Mouse (Mus musculus) gonadal fat pad, adult 2 months (tissue): ENCODE measurements around the gene Haus6. TPM values are rescaled to one million over a fixed set of nuclear protein-coding genes. Genes with fewer than 3 reads are reported as not detected.
"Not testable (repeated sequence)": the region's sequence is repeated elsewhere in the genome, so short reads cannot be mapped to it uniquely, and the experiment has no call there.

ENCODE experiments used
- DNase-seq: peaks from one replicate; pipeline ENCODE4 v3.0.0-alpha.2; 2012; ENCODE audit warnings: low read depth
- polyA plus RNA-seq: library from polyadenylated mRNA; depleted of rRNA; stranded (reverse); fragments of >200 nt; gene quantifications from 2 replicates; pipeline ENCODE4 v1.2.3, GENCODE M21; 2012; rRNA removed

Gene Haus6
- polyA plus RNA-seq = 3.8 and 5.7 TPM in 2 replicates

DNA sequence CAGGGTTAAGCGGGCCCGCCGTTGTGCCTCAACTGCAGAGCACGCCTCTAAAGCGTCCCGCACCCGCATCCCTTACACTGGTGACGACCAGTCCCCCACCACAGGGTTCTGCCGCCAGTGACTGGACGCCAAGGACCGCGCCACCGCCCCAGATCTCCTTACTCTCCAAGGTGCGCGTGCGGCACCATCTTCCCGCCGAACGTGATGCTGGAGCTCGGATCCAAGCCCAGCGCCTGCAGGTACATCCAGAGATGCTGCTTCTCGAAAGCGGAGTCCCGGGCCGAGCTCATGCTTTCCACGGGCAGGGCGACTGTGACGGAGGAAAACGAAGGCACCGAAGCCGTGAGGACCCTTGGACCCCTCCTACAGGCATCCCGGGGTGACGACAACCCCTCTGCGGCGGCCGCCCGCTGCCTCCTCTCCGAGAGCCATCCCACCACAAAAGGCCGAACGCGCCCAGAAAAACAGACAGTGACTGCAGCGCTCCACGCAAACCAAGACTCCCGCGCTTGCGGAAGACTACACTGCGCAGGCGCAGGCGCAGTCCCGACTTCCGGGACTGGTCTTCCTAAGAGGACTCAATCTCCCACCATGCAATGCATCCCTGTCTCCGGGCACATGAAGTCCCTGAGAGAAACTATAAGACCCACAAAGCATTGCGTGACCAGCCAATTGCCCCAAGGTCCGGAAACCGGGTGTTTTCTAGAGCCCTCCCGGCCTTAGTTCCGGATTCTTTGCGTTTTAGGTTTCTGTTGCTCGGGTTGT lies at the start of gene Haus6:
Haus6 (minus strand) TSS at position 532 of the 765 bp plus-strand sequence.
- DNase-seq = peak; percentile 84

DNA sequence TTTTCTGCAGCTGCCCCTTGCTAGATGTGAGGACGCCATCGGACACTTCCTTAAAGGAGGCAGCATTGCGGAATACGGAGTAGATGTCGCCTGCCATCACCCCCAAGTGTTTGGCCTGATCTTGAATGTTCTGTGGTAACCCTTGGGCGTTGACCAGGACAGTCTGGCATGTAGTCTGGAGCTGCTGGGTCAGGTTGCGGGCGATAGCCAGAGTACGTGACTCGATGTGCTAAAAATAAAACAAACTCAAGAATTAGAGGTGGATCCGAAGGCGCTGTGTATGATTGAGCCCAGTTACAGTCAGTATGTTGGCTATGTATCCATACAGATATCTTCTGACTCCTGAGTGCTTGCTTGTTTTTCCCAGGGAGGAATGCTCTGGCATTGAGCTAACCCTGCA lies 45.3 kb upstream of the Haus6 start:
- no peak for DNase-seq

DNA sequence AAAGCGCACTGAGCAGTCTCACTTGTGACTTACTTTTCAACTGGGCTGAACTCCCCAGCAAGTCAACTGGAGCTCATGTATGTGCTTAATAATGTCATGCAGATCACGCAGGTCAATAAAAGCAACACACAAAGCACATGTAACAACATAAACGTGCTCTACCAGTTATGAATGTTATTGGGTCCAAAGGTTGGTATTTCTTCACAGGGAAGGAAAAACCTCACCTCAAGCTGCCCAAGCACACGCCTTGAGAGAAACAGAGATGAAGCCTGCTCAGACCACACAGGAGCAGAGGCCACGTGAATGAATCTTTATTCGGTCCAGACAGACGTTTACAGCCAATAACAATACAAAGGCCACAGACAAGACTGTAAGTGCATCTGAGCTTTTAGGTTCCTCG lies 44.6 kb upstream of the Haus6 start:
- not testable (repeated sequence) for DNase-seq

DNA sequence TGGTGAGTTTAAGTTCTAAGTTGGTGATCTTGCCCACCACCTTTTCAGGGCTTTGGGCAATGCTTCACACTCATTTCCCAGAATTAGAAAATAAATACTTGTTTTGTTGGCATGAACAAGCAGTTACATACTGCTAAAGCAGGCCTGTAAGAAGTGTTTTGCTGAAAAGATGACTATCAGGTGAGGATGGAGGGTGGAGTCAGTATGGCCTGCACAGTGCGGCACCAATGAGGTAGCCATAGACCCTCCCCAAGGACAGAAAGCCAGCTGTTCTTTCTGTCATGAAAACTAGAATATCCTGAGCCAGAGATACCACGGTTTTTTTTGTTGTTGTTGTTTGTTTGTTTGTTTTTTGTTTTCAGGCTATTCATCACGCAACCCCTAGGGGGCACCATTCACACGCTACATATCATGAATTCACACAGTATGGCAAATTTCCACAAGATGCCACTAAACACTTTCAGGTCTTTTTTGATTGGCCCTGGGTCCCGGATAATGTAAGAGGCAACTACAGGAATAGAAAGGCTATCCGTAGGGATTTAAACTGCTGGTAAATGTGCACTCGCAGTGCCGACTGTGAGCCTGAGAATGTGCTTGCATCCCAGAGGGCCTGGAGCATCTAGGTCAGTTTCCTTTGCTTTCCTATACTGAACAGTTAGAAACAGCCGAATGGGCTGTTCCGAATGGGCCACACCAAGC lies 40.0 kb upstream of the Haus6 start:
- DNase-seq = no peak

DNA sequence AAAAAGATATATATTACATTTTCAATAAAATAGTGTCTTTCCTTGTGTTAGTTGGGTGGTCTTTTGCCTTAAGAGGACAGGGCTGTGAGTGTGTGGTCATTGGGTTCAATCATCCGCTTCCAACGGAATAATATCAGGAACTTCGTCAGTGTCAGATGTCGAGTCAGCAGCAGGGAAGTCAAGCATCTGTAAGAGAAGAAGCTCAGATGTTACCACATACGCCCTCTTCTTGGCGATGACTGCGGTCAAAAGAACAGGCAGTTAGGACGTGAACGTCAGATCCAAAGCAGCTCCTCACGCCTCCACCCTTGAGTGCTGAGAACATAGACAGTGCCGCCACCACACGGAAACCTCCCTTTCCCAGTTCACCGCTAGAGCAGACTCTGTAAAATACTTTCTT lies 36.5 kb upstream of the Haus6 start:
- not testable (repeated sequence) for DNase-seq

DNA sequence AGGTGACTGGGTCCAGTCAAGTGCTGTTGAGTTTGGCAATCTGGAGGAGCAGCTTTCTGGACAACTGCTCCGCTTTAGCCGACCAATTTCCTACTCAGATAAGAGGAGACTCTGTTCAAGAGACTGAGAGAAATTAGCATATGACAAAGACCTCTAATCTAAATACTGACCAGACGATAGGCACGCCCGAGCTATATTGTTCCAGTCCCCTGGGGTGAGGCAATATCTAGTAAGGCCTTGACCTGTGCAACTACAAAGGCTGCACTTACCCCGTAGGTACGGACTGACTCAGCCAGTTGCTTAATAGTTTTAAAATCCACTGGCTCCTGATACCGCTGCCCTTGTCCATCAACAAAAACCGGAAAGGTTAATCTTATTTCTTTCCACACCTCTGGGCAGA lies 25.7 kb upstream of the Haus6 start:
- not testable (repeated sequence) for DNase-seq

DNA sequence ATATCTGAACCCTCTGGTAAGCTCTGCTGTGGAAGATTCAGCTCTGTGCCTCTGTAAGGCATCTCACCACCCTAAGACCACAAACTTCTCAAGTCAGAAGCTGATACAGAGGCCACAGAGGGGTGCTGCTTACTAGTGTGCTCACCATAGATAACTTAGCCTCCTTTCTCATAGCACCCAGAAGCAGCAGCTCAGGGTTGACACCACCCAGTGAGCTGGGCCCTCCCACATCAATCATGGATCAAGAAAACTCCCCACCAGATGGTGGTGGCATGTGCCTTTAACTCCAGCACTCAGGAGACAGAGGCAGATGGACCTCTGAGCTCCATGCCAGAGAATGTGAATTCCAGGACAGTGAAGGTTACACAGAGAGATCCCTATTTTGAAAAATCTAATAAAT lies 23.0 kb upstream of the Haus6 start:
- not testable (repeated sequence) for DNase-seq

DNA sequence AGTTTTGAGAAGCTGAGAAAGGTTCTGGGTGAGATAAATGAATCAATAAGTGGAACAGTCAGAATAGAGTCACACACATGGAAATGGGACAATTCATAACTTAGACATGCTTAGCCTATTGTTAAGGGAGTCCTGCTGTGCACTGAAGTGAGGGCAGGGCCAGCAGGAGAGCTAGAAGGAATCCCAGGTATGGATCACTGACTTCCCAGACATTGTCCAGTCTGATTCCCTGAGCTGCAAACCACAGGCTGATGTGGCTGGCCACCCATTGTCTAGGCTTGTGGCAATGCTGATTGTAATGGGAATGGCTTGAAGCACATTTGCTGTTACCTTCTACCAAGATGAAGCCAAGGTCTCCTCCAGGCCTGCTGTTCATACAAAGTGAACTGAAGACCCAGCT lies 22.5 kb upstream of the Haus6 start:
- DNase-seq = not testable (repeated sequence)

DNA sequence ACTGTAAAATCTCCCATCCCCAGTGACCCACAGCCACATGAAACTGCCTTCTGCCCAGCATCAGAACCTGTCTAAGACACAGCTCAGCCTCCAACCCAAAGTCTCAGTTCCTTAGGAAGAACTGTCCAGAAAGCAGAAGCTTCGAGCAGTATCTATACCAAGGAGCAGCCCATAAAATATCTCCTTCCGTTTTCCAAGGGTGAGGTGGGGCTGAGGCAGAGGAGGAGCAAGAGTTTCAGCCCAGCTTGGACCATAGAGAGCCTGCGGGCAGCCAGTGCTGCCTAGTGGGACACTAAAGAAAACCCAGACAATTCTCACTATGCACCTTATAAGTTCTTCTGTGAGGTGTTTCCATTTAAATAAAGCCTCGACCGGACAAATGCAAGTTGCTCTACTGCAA lies 20.7 kb upstream of the Haus6 start:
- not testable (repeated sequence) for DNase-seq

DNA sequence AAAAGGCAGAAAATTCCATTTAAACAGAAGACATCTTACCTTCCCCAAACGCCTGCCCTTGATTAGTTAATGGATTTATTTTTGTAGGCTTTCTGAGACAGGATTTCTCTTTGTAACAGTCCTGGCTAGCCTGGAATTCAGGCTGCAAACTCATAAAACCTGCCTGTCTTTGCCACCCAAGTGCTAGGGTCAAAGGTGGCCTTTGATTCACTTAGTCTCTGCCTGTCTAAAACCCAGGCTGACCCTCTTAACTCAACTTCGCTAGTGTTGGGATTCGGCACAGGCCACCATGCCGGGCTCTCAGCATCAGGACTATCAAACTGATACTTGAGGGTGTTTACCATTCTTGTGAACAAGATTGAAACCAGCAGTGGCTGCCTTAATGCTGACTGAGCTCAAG lies 20.0 kb upstream of the Haus6 start:
- DNase-seq = no peak

DNA sequence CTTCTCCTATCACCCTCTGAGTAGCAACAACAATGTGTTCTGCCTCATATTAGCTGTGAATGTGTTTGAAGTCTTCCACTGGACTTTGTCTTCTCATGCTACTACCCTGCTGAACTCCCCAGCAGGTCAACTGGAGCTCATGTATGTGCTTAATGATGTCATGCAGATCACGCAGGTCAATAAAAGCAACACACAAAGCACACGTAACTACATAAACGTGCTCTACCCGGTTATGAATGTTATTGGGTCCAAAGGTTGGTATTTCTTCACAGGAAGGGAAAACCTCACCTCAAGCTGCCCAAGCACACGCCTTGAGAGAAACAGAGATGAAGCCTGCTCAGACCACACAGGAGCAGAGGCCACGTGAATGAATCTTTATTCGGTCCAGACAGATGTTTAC lies 14.6 kb upstream of the Haus6 start:
- DNase-seq = not testable (repeated sequence)

DNA sequence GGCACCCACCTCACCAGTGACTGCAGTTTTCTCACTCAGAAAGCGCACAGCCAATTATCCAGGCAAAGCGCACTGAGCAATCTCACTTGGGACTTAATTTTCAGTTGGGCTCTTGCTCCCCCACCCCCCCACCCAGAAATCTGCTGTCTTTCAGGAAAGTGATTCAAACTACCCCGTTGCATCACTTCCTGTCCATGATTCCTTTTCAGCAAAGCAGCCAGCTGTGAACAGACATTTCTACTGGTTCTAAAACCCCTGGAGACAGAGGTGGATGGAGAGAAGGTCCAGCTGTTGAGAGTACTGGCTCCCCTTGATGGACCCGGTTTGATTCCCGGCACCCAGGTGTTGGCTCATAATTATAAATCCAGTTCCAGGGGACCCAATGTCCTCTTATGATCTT lies 13.6 kb upstream of the Haus6 start:
- no peak for DNase-seq

DNA sequence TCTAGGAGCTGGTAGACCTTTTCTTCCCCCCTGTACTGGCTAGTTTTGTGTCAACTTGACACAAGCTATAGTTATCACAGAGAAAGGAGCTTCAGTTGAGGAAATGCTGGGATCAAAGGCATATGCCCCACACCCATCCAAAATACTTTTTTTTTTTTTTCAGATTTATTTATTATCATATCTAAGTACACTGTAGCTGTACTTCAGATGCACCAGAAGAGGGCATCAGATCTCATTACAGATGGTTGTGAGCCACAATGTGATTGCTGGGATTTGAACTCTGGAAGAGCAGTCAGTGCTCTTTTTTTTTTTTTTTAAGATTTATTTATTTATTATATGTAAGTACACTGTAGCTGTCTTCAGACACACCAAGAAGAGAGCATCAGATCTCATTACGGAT lies 10.7 kb upstream of the Haus6 start:
- not testable (repeated sequence) for DNase-seq

DNA sequence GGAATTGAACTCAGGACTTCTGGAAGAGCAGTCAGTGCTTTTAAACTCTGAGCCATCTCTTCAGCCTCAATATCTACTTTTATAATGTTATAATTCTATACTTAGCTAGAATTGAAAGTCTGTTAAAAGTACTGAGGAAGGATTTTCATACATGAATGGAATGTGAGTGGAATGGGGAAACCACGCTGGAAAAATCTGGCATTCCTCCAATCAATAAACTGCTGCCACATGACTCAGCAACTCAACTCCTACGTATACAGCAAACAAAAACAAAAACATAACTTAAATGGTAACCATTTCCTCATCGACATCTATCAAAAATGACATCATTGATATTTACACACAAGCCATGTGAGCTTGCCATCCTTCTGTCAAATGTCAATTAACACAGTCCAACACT lies 10.3 kb upstream of the Haus6 start:
- no peak for DNase-seq

DNA sequence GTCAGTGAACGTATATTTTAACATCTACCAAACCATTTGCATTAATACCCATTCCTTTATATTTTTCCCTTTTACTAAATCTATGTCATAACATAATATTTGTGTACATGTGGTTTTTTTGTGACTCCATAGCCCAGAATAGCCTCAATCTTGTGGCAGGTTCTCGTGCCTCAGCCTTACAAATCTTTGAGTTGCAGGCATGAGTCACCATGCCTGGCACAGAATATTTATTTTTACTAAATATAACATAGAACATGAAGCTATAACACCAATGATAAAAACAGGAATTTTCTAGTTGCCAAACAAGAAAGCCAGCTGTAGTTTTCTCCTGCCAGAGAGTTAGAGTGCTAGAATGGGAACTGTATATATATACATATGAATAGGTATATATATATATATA lies 8.7 kb upstream of the Haus6 start:
- DNase-seq = no peak

DNA sequence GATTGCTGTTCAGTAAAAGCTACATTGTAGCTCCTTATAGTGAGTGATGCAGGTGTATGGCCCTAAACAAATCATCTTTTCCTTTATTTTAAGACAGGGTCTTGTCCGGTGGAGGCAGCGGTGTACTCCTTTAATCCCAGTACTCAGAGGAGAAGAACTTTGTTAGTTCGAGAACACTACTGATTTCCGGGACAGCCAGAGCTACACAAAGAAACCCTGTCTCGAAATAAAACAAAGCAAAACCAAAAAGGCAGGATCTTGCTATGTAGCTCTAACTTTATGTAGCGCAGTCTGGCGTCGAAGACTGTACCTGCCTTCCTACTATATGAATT lies 400 bp upstream of the Haus6 start:
- DNase-seq = no peak

DNA sequence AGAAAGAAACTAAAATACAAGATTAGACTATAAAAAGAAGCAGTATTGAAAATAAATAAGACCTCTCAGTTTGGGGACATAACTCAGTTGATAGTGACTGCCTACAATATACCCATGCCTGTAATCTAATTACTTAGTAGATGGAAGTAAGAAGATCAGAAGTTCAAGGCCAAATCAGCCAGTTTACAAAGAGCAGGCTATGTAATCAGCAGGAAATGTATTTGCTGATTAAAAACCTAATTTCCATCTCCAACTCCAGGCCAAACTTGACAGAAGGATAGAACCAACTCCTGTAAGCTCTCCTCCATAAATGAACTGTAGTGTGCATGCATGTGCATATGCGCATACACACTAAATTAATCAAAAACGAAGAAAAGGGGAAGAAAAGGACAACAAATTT lies 20.6 kb downstream of the Haus6 start:
- no peak for DNase-seq

DNA sequence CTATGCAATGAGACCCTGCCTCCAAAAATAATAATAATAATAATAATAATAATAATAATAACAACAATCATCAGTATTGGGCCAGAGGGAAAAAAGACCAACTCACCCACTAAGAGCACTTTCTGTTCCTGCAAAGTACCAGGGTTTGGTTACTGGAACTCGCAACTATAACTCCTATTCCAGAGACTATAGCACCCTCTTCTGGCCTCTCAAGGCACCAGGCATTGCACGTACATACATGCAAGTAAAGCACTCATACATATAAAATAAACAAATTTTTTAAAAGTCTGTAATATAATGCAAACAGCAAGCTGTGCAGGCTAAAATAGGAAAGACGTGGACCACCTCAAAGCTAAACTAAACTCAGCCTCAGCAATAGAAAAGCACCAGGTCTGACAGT lies 23.6 kb downstream of the Haus6 start:
- DNase-seq = no peak

DNA sequence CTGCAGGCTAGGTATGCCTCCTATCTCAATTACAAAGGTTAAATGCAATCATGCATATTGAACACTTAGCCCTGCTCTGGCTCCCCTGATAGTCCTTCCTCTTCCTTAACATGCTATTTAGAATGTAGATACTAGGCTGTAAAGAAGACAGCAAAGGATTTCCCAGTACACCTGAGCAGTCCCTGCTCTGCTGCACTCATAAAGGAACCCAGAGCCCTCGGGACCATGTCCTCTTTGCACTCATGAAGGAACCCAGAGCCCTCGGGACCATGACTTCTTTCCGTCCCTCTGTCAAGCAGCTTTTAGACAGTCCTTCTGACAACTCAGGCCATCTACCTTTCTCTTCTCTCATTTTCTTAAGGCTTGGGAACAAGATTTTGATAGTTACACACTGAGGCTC lies 31.3 kb downstream of the Haus6 start:
- no peak for DNase-seq

DNA sequence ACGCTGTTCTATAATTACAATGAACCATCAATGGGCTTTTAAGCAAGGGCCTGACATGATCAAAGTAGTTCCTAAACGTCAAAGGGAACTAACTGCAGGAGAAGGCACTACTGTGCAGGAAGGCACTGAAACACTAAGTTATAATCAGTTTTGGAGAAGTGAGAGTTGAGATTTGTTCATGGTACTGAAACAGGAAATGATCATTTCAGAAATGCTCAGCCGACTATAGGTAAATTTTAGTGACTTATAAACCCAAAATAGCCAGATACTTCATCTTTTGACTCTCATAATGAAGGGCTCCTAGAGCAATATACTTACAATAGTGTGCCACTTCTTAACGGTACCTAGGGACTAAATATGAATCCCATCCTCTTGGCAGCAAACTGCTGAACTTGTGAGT lies 31.8 kb downstream of the Haus6 start:
- no peak for DNase-seq

DNA sequence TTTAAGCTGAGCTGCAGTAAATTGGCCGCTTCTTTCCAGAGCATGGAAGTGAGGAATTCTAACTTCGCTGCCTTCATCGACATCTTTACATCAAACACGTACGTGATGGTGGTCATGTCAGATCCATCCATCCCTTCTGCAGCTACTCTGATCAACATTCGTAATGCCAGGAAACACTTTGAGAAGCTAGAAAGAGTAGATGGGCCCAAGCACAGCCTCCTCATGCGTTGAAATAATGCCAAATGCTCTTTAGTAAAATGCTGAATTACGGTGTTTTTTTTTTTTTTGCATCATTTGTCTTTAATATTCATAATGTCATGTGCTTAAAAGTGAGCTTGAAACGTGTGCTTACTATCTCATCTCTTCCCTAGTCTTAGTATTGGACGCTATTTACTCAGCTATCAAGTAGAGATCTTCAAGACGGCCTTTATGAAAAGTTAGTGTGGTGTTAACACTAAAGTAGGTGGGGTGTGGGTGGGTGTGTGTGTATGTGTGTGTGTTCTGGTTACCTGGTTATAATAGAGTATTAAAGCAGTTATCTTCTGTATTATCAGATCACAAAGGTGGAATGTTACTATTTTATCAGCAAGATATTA lies 35.1 kb downstream of the Haus6 start:
- DNase-seq = no peak

DNA sequence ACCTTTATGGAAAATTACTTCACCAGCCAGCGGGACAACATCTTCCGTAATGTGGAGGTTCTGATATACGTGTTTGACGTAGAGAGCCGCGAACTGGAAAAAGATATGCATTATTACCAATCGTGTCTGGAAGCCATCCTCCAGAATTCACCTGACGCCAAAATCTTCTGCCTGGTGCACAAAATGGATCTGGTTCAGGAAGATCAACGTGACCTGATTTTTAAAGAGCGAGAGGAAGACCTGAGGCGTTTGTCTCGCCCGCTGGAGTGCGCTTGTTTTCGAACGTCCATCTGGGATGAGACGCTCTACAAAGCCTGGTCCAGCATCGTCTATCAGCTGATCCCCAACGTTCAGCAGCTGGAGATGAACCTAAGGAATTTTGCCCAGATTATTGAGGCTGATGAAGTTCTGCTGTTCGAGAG lies 35.7 kb downstream of the Haus6 start:
- DNase-seq = no peak

DNA sequence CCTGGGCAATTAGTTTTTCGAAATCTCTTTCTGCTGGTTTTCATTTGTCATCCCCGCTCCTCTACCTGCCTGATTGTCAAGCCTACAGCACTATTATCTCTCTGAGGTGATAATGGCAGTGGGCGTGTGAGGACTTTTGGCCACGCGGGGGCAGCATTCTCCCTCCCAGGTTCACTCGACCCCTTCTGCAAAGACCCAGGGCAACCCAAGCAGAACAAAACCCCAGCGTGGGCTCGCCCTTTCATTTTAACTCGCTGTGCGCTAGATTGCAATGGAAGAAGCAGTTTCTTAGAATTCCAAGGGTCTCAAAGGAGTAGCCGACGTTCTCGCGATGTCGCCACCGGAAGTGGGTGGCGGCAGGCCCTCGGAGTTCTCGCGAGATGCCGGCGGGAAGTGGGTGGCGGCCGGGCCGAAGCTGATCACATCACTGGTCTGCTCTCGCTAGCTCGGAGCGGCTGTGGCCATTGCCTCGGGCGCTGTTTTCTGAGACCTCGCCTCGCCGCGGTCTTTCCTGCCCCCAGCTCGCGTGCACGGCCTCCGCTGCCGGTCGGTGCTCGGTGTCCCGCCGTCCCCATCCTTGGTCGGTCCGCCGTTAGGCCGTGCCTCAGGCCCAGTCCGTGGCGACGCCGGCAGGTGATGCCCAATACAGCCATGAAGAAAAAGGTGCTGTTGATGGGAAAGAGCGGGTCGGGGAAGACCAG lies 36.4 kb downstream of the Haus6 start, which contains the start of gene Rraga:
Rraga (plus strand) TSS at position 386 of the 701 bp plus-strand sequence.
- peak; percentile 50 for DNase-seq
